Mouse (Mus musculus): ENCODE measurements around the gene Gm13090. TPM values are rescaled to one million over a fixed set of nuclear protein-coding genes. Genes with fewer than 3 reads are reported as not detected.

Gm13090 gene
- polyA plus RNA-seq, 1 experiment from 2014 or later = not detected

DNA sequence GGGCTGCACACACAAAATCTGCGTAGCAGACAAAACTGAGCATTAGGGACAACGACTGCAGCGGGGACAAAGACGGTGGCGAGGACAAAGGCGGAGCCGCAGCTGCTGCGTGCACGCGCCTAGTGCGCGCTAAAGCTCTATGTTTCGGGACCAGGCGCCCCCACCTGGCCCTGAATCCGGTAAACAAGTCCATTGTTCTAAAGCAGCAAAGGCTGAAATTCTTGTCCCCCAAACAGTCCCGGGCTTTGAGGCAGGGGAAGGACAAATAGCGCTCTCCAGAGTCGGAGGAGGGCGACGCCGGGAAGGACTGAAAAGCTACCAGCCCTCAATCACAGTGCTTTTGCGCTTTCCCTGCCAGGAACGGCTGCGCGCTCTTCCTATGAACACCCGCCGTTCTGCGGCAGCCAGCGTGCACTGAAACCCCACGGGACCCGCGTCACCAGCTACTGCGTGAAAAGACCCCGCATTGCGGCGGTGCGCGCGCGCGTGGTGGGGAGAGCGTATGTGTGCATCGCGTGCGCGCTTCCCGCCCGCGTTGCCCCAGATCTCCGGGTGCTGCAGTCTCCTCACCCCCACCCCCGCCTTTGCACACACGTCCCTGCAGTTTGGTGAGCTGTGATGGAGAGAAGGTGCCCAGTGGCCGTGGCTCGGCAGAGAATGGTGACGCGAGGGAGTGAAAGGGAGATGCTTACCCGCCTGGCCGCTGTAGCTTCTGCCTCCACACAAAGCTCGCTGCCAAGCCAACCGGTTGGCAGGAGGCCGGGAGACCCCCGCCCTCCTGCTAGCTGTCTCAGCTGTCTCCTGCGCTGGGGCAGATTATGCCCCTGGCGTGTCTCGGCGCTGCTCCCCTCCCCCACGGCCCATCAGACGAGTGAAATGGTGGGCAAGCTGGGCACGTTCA, 39.5 kb downstream of the Gm13090 start:
- Histone ChIP-seq H3K4me1 (peaks cover 46% of the 10 kb centered on the region), H3K9ac (peak overlapping the region; percentile 89), H3K27me3 (replicated peaks) (peaks cover 2% of the 10 kb centered on the region; the same call in 1 of the 2 replicates), H3K9me3 (no peaks in the 10 kb centered on the region), H3K4me2 (replicated peaks) (peak overlapping the region; percentile 74), H3K4me3 (peak overlapping the region; percentile 53), H3K36me3 (peaks cover 26% of the 10 kb centered on the region), H3K27ac (peak overlapping the region; percentile 96)
- ATAC-seq (ENCODE audit: low FRiP score, low read depth) = peak; percentile 82
- WGBS = under 1% methylated on average over 69 of the region's 69 CpGs

DNA sequence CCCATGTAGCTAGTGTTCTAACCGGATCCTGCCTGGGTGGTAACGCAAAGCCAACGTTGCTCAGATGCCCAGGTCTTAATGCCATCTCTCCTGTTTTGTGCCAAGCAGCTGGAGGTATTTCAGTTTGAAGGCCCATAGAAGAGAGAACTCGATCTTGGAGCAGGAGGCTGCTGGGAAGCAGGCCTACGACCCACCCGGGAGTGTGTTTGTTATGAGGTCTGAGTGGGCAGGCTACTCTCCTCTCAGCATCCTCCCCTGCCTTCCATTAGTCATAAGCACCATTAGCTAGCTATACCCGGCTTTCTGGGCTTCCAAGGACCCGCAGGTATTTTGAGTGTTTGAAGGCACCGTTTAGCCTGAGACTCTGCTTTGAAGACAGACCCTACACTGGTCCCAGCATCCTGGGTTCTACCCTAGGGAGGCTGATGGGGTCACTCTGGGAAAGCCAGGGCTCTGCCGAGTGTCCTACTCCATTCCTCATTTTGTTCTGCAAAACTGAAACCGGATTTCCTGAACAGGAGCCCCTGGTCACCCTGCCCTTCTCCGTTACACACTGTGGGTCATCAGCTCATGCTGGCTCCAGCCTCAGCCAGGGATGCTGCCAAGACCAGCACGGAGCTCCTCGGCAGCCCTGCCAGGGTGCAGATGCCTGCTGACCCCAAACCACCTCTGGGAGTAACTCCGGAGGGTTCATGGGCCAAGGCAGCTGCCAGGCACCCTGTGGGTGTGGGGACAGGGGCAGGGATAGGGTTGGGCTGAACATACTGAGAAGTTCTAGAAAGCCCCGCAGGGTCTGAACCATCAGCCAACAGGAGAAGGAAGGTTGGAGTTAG, 40.6 kb downstream of the Gm13090 start:
- no peak for ATAC-seq (ENCODE audit: low FRiP score, low read depth)
- 68% methylated on average over 16 of the region's 16 CpGs for whole genome bisulfite sequencing
- peaks cover 2% of the 10 kb centered on the region; the same call in 1 of the 2 replicates for H3K27me3 ChIP-seq (replicated peaks)
- peaks cover 17% of the 10 kb centered on the region for H3K36me3 ChIP-seq
- peak overlapping the region; percentile 53 for H3K4me3 ChIP-seq
- H3K4me1 ChIP-seq = peaks cover 46% of the 10 kb centered on the region
- H3K9me3 ChIP-seq = no peaks in the 10 kb centered on the region
- H3K4me2 ChIP-seq (replicated peaks) = peak overlapping the region; percentile 74
- H3K9ac ChIP-seq = peak overlapping the region; percentile 89
- H3K27ac ChIP-seq = peak overlapping the region; percentile 96

DNA sequence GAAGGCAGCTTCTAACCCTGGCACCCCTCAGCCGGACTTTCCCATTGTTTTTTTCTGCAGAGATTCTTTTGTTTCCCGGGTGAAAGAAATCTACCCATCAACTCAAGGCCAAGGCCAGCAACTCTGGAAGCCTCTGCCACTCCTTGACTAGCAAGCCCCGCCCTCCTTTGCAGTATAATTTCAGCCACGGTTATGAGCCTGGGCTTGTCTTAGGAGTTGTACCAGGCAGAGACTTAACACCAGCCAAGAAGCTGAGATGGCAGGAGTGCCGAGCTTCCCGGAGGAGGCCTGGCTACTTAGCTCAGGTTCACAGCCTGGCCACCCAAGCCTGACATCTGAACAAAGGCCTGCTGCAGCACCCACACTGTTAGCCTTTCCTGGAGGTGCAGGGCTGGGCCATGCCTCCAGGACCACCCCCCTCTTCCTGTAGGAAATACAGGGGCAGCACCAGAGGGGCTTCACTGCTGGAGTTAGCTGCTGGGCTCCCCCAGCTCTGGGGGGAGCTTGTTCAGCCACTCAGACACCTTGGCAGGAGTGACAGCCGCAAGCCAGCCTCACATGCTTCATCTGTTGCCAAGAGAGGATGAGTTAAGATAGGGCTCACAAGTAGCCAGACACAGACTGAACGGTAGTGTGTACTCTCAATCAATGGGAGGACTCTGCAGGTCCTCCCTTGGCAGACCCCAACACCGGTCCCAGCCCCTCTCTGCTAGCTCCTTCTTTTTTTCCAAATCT, 41.6 kb downstream of the Gm13090 start:
- Histone ChIP-seq H3K9me3 (no peaks in the 10 kb centered on the region), H3K36me3 (0 out of 2 replicates have a peak, but pooled peaks cover 9% of the 10 kb centered on the region), H3K27me3 (replicated peaks) (peaks cover 2% of the 10 kb centered on the region; the same call in 1 of the 2 replicates), H3K27ac (no peak overlapping the region), H3K4me1 (peaks cover 43% of the 10 kb centered on the region), H3K9ac (no peak overlapping the region), H3K4me2 (replicated peaks) (no peak overlapping the region), H3K4me3 (no peak overlapping the region)
- 73% methylated on average over 9 of the region's 9 CpGs for WGBS
- no peak for ATAC-seq (ENCODE audit: low FRiP score, low read depth)

DNA sequence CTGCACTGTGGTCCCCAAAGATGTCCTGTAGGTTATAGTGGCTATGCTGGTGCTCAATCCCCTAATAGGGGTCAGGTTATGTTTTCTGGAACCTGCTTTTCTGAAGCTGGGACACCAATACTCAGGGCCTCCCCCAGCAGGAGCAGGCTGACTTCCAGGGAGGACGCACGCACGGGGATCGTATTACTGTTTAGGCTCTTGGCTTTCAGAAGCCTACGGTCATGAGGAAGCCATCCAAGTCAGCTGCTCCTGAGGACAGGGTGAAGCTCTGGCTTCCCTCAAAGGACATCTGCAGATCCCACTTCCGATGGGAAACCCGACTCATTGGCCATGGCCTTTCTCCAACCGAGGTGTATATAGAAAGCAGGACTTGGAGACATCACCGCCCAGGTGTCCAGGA, 43.1 kb downstream of the Gm13090 start:
- H3K9me3 ChIP-seq = no peaks in the 10 kb centered on the region
- ATAC-seq (ENCODE audit: low FRiP score, low read depth) = no peak
- peaks cover 29% of the 10 kb centered on the region for H3K4me1 ChIP-seq
- WGBS = 79% methylated on average over 9 of the region's 9 CpGs
- H3K27ac ChIP-seq = no peak overlapping the region
- no peaks in the 10 kb centered on the region for H3K36me3 ChIP-seq
- no peak overlapping the region for H3K9ac ChIP-seq
- H3K4me3 ChIP-seq = no peak overlapping the region
- H3K4me2 ChIP-seq (replicated peaks) = no peak overlapping the region
- peaks cover 2% of the 10 kb centered on the region; the same call in 1 of the 2 replicates for H3K27me3 ChIP-seq (replicated peaks)

DNA sequence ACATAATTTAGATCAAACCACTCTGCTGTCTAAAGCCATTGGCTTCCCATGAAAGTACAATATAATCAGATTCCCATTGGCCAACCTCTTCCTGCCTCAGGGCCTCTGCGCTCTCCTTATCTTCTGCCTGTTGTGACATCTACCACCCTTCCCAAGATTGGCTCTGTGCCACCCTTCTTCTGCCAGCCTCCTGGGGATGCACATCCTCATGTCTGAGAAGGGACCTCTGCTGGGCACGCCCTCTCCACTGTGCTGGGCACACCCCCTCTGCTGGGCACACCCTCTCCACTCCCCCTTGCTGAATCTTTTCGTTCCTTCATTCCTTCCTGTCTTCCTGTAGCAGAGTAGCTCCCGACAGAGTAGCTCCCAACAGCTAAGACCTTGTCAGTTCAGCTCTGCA, 44.4 kb downstream of the Gm13090 start:
- H3K27ac ChIP-seq = no peak overlapping the region
- peaks cover 34% of the 10 kb centered on the region for H3K4me1 ChIP-seq
- H3K4me2 ChIP-seq (replicated peaks) = no peak overlapping the region
- no peak overlapping the region for H3K4me3 ChIP-seq
- H3K27me3 ChIP-seq (replicated peaks) = peaks cover 2% of the 10 kb centered on the region; the same call in 1 of the 2 replicates
- H3K9me3 ChIP-seq = no peaks in the 10 kb centered on the region
- 78% methylated on average over 4 of the region's 4 CpGs for WGBS
- no peaks in the 10 kb centered on the region for H3K36me3 ChIP-seq
- ATAC-seq (ENCODE audit: low FRiP score, low read depth) = no peak
- H3K9ac ChIP-seq = no peak overlapping the region

DNA sequence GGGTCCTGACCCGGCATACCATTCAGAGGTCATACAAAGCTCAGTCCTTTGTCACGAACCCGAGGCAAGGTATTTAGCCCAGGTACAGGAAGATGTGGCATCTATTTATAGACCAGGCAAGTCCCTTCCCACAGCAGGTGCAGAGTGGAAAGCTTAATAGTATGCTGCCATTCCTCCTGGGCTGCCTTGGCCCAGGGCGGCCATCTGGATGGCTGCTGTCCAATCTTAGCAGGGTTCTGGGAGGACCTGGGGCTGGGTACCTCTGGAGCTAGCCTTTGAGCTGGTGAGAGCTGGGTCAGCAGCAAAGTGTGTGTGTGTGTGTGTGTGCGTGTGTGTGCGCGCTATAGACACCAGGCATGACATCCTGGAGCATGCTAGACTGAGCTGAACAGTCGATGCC, 46.1 kb downstream of the Gm13090 start:
- H3K27me3 ChIP-seq (replicated peaks) = peaks cover 6% of the 10 kb centered on the region; the same call in 1 of the 2 replicates
- H3K9ac ChIP-seq = no peak overlapping the region
- H3K9me3 ChIP-seq = no peaks in the 10 kb centered on the region
- no peak for ATAC-seq (ENCODE audit: low FRiP score, low read depth)
- no peak overlapping the region for H3K4me2 ChIP-seq (replicated peaks)
- H3K4me3 ChIP-seq = no peak overlapping the region
- no peak overlapping the region for H3K27ac ChIP-seq
- peaks cover 38% of the 10 kb centered on the region for H3K4me1 ChIP-seq
- WGBS = 89% methylated on average over 8 of the region's 8 CpGs
- no peaks in the 10 kb centered on the region for H3K36me3 ChIP-seq

DNA sequence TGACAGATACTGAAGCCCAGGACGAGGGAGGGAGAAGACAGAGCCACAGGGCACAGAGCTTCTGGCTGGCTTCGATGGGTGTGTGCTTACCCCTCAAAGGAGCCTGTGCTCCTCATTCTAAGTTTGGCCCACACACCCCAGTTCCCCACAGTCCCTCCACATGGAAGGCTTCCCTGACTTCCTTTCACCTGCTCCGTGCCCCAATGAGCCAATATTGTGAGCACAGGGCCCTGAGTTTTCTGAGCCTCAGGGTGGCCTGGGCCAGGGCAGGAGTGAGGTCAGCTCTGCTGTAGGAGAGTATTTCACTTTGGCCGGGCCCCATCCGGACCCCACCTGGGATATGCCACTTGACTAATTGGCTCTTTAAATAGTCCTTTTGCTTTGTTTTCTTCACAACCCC, 48.3 kb downstream of the Gm13090 start:
- 52% methylated on average over 5 of the region's 5 CpGs for WGBS
- Histone ChIP-seq H3K9me3 (no peaks in the 10 kb centered on the region), H3K27ac (peak overlapping the region; percentile 97; the same call in 1 of the 2 replicates), H3K9ac (0 out of 2 replicates have a peak overlapping the region, but pooled peaks have one; percentile 5), H3K36me3 (no peaks in the 10 kb centered on the region), H3K27me3 (replicated peaks) (peaks cover 4% of the 10 kb centered on the region; the same call in 1 of the 2 replicates), H3K4me2 (replicated peaks) (peak overlapping the region; percentile 58), H3K4me1 (peaks cover 43% of the 10 kb centered on the region), H3K4me3 (no peak overlapping the region)
- no peak for ATAC-seq (ENCODE audit: low FRiP score, low read depth)

DNA sequence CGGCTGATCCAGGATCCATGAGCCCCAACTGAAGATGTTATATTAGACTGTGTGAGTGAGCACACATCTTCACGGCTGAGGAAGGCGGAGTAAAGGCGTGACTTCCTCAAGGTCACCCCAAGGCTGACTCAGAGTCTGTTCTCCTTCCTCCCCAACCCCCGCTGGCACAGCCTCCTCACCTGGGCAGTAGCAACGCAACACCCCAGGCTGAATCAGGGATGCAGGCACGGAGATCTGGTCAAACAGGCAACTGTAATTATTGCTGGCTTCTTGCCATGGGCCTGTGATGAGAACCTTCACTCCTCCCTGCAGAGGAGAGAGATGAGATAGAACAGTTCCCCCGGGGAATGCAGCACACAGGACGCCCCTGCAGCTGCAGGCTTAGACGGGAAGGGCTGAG, 48.8 kb downstream of the Gm13090 start:
- Histone ChIP-seq H3K4me3 (no peak overlapping the region), H3K27me3 (replicated peaks) (peaks cover 7% of the 10 kb centered on the region; the same call in 1 of the 2 replicates), H3K4me2 (replicated peaks) (peak overlapping the region; percentile 58), H3K4me1 (peaks cover 43% of the 10 kb centered on the region), H3K9ac (peak overlapping the region; percentile 21; the same call in 1 of the 2 replicates), H3K36me3 (no peaks in the 10 kb centered on the region), H3K9me3 (no peaks in the 10 kb centered on the region), H3K27ac (peak overlapping the region; percentile 97; the same call in 1 of the 2 replicates)
- WGBS = 32% methylated on average over 10 of the region's 10 CpGs
- no peak for ATAC-seq (ENCODE audit: low FRiP score, low read depth)

DNA sequence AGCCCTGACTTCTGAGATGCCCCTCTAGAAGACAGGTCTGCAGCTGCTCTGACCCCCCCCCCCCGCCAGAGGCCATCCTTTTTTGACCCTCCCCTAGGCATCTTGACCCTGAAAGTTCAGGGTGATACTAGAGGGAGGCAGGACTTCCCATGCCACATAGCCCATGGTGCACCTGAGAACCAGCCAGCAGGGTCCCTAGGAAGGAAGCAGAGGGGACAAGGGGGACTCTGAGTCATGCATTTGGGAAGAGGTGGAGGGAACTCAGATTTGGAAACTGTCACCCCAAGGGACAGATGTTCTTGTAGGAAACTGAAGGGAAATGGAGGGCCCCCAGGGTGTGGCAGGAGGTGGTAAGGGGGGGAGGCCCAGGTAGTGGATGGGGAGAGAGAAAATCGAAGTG, 49.2 kb downstream of the Gm13090 start:
- Histone ChIP-seq H3K4me1 (peaks cover 43% of the 10 kb centered on the region), H3K36me3 (no peaks in the 10 kb centered on the region), H3K4me3 (no peak overlapping the region), H3K4me2 (replicated peaks) (peak overlapping the region; percentile 58), H3K27ac (peak overlapping the region; percentile 97), H3K9ac (peak overlapping the region; percentile 21; the same call in 1 of the 2 replicates), H3K9me3 (no peaks in the 10 kb centered on the region), H3K27me3 (replicated peaks) (0 out of 2 replicates have a peak, but pooled peaks cover 10% of the 10 kb centered on the region)
- WGBS = 28% methylated on average over 2 of the region's 2 CpGs
- no peak for ATAC-seq (ENCODE audit: low FRiP score, low read depth)

DNA sequence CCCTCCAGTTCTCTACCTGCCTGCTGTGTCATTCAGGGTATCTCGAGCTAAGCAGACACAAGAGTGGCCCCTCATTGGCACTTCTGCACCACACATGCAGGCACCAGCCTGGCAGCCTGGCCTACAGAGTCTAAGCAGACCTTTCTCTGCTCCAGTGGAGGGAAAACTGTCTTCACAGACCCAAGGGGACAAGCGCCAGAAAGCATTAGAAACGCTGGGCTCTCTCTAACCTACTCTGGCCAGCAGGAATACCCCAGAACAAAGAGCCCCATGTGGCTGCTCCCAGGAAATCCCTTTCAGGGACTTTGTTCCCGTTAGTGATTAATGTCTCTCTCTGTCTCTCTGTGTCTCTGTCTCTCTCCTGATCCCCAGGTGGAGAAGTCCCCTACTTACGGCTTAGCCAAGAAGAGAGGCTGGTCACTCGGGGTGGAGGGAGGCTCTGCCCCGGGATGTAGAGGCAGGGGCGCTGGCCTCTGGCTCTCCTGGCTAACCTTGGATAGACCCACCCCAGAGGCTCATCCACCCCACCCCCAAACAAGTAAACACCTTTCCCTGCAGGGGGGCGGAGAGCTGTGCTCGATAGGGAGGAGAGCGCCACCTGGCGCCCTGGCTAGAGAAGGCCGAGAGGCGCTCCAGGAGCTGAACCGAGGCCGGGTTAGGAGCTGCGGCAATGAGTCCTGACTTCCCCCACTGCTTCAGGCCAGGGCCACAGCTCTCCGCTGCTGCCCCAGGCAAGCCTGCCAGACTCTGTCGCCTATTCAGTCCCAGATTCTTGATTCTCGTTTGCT, 49.9 kb downstream of the Gm13090 start:
- Histone ChIP-seq H3K4me2 (replicated peaks) (peak overlapping the region; percentile 58), H3K27me3 (replicated peaks) (0 out of 2 replicates have a peak, but pooled peaks cover 10% of the 10 kb centered on the region), H3K4me1 (peaks cover 43% of the 10 kb centered on the region), H3K27ac (peak overlapping the region; percentile 97), H3K4me3 (0 out of 2 replicates have a peak overlapping the region, but pooled peaks have one; percentile 7), H3K9ac (peak overlapping the region; percentile 48), H3K9me3 (peaks cover 4% of the 10 kb centered on the region), H3K36me3 (peaks cover 4% of the 10 kb centered on the region; the same call in 1 of the 2 replicates)
- WGBS = 5% methylated on average over 20 of the region's 20 CpGs
- peak; percentile 27 for ATAC-seq (ENCODE audit: low FRiP score, low read depth)
